Mouse (Mus musculus): ENCODE measurements around the gene Fbln2.

The Fbln2 gene

DNA sequence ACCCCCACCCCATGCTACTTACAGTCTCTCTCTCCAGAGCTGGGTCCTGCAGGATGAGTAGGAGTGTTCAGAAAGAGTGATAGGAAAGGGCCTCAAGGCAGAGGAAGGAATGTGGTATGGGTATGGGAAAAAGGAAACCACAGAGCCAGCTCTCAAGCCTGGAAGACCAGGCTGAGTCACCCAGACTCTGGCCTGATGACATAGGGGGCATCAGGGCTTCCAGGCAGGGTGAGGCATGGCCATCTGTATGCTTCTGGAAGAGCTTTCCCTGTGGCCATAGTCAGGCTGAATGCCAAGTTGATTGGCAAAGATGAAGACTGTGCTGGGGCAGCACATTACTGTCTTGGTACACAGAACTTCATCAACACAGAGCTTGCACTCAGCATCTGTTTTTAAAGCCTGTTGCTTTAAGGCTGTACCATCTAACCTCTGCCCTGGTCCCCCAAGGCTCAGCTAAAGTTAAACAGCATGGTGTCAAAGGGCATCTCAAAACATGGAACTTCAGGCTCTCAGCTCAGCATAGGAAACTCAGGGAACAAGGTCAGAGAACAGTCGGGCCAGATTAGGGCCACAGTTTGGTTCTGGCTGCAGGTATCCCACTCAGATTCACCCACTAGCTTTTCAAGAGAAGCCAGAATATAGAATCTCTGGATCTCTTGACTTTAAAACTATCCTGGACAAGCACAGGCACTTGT is 19.3 kb upstream of the Fbln2 start:
- no peak for DNase-seq (ENCODE audit: low spot score)

DNA sequence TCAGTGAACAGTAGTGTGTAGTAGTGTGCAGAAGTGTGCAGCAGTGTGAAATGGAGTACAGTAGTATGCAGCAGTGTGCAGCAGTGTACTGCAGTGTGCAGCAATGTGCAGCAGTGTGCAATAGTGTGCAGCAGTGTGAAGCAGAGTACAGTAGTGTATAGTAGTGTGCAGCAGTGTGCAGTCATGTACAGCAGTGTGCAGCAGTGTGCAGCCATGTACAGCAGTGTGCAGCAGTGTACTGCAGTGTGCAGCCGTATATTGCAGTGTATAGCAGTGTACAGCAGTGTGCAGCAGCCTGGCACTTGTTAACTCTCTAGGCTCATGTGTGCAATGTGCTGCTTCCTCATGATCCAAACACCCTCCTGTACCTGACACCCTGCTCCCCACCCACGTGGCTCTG is 13.8 kb upstream of the Fbln2 start:
- DNase-seq (ENCODE audit: low spot score): no peak

DNA sequence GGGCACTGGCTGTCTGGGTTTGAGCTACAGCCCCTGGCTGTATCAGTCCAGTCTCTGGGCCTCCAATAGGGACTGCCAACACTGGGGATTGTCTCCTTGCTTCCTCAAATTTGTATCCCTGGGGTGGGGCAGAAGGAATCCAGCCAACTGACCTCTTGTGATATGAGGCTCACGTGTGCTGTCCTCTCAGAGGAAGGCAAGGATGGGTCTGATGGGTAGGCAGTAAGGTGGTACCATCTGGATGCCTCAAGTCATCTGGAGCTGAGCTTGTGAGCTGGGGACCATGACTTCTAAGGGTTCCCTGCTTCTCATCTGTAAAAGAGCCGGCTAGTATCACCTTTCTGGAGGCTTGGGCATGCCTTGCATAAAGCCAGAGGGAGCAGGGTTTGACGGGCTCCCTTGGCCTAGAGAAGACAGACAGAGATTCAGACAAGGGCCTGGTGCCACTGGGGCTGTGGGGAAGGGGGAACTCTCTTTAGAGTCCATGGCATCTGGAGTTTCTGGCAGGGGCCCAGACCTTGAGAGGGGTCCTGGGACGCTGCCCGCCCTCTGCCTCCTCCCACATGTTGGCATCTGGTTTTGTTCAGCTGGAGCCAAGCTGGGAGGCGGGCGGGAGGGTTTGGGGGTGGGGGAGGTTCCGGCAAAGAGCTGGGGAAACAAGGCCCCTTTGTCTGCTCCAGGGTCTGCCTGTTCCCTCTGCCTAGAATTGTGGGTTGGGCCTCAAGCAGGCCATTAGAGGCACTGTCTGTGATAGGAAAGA is 11.6 kb upstream of the Fbln2 start:
- peak; percentile 87 for DNase-seq (ENCODE audit: low spot score)

DNA sequence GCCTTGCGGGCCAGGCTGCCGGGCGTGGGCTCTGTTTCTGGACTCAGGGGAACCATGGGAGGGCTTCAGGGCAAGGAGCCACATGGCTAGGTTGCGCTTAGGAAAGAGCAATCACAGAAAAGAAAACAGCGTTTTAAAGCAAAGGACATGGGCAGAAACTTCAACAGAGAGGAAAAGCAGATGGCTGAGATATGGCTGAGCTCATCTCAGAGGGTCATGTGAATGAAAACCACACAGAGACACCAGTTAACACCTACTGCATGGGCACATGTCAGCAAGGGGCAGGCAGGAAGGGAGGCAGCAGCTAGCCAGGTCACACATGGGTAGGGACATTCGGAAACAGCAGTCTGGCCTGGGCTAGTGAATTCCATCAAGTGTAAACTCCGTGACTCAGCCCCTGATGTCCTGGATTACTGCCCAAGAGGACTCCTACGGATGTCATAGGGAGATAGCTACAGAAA is 10.3 kb upstream of the Fbln2 start:
- no peak for DNase-seq (ENCODE audit: low spot score)

DNA sequence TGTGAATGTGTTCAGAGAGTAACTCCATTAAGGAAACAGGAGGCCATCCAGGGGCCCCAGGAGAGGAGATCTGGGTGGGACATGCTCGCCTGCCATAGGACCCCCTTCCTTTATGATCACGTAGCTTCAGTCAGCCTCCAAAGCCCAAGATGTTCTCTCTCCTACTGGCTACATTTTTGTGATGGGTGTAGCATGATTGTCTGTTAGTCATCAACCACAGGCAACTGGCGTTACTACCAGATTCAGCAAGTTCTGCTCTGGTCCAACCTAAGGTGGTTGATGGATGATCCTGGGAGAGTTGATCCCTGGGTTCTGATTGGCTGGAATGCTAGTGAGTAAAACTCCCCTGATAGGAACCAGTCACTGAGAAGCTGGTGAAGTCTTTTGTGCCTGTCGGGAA is 9.7 kb upstream of the Fbln2 start:
- DNase-seq (ENCODE audit: low spot score): no peak

DNA sequence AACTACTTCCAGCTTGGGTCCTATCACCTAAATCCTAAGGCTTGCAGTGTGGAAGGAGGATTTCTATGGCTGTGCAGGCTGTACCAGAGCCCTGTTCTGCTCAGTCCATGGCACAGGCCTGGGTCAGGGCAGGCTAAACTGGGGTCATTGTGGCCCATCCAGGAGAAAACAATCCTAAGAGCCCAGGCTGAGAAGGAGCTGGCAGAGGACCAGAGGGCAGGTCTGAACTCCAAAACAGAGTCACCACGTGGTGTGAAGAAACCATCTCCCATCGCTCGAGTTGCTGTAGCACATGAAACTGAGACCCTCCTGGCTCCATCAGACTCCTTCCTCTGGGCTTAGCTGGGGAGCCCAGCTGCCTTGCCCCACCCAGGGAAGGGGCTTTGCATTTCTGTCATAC is 6.9 kb upstream of the Fbln2 start:
- DNase-seq (ENCODE audit: low spot score): no peak

DNA sequence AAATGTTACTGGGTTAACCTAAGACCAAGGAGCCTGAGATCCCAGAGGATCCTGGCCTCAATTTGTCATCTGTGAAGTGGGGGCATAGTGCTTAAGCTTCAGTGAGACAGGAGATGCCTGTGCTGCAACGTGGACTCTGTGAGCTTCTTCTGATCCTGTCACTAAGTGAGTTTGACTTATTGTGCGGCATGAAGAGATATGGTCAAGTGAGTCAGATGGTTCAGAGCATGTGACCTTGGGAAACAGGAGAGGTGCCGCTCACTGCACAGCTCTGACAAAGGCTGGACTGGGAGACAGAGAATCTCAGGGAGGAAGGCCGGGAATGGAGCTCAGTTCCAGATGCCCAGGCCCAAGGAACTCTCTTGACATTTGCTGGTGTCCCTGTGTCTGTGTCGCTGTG is 6.5 kb upstream of the Fbln2 start:
- DNase-seq (ENCODE audit: low spot score): no peak

DNA sequence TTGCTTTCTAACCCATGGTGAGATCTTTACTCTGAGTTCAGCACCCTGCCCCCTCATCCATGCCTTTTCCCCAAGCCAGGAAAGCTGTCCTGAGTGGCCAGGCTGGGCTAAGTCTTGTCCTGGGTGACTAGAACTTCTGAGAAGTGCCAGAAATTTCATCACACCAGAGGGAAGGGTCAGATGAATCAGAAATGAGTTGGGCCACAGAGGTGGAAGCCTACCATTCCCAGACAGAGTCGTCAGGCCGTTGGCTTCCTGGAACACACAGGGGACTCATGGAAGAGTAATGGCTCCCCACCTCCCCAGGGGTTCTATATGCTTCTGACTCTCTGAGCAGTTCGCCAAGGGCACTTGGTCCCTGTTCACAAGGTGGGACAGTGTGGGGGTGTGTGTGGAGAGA is 4.8 kb upstream of the Fbln2 start:
- DNase-seq (ENCODE audit: low spot score): no peak

DNA sequence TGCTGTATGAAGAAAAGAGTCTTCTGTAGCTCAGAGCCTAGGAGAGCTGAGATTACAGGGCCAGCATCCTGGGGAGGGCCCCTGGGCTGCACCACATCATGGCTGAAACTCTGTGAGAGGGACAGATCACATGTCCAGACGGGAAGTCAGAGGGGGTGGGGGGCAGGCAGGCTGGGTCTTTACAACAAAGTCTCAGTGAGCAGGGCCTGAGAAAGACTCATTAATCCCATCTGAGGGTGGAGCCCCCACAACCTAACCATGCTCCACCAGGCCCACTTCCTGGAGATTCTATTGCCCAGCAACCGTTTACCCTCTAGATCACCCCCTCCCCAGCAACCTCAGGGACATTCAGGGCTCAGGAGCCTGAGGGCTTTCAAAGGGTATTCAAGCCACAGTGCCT is 2.5 kb upstream of the Fbln2 start:
- DNase-seq (ENCODE audit: low spot score): no peak

DNA sequence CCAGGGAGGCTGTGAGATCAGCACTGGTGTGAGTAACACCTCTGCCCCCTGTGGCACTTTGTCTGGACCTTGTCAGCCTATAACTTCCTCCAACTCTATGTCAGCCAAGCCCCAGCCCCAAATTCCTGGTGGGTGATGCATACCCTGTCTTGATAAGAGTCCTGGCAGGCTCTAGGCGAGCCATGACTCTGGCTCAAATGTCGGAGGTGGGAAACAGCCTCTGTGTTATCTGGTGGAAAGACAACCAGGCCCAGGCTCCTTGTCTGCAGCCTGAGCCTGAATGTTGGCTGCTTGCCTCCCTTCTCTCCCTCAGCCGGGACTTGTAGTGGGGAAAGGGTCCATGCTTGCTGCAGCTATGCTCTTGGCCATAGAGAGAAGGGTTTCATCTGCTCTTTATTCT is 1.4 kb upstream of the Fbln2 start:
- no peak for DNase-seq (ENCODE audit: low spot score)

DNA sequence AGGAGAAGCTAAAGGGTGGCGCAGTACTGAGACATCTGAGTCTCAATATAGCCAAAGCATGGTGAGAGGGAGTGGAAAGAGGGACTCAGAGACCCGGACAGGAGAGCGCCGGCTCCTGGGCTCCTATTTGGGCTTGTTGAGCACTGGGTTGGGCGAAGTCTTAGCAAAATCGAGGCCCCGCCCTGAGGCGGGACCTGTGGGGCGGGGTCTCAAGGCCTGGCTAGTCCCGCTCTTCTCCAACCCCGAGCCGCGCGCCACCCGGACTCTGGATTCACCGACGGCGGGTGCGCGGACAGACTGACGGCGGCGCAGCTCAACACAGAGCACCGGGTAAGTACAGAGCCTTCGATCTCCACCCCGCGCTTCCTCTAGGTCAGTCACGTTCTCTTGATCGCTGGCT is 316 bp downstream of the Fbln2 start:
- peak; percentile 84 for DNase-seq (ENCODE audit: low spot score)

DNA sequence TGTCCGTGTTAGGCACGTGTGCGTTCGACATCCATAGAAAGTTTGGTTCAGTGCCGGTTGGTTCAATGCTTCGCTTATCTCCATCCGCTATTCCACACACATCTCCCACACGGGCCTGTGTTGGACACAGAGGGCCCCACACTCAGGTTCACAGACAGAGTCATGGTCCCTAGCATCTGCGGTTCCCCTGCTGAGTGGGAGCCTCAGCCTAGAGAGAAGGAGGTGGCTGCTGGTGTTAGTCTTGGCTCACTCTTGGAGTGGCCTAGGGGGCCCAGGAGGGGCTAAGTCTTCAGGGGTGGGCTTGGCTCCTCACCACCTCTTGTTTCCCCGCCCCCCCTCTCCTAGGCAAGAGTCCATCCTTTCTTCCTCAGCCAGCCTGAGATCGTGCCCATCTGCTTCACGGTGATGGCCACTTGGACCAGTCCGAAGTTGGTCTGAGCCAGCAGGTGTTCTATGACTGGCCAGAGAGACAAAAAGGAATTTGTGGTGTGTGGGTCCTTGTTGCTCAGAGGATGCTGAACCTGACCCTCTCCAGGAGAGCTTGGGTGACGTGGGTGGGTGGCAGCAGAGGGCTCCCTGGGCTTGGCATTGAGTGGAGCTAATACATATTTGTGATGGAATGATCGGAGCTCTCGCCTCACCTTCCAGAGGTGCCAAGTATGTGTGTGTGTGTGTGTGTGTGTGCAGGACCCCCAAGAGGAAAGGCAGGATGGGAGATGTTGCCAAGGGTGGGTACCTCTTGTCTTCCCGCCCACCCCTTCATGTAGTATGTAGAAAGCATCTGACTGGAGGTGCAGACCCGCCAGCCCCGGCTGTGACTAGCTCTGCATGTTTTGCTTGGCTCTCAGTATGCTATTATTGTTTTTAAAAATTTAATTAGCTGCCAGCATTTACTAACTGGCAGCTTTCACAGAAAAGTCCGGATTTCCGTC is 1.3 kb downstream of the Fbln2 start:
- no peak for DNase-seq (ENCODE audit: low spot score)

DNA sequence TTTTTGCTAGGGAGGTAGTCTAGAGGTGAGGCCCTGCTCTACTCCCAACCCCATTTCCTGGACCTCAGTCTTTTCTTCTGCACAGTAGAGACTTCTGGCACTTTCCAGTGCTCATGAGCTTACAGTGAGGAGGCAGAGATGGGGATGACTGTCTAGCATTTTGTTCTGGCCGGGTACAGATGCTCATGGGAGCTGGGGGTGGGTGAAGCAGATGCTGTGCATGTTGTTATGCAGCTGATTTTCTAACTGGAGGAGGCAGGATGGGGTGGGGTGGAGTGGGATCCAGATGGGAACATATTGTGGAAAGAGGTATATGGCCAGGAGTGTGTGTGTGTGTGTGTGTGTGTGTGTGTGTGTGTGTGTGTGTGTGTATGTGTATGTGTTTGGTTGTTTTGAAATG is 3.2 kb downstream of the Fbln2 start:
- no peak for DNase-seq (ENCODE audit: low spot score)

DNA sequence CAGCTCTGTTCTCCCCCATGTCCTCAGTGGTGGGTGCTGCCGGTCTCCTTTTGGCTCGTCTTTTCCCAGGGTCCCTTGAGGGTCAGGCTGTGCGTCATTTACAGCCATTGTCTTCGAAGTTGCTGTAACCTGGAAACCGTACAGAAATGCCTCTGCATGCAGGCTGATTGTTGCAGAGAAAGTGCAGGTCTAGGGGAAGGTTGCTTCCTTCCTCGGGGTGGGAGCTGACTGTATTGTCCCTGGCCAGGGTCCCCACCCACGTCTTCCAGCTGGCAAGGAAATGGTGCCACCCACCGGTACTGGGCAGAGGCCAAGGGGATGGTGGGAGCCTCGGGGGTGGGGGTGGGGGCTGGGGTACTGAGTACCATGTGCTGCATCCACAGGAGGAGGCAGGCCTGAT is 6.2 kb downstream of the Fbln2 start:
- DNase-seq (ENCODE audit: low spot score): no peak

DNA sequence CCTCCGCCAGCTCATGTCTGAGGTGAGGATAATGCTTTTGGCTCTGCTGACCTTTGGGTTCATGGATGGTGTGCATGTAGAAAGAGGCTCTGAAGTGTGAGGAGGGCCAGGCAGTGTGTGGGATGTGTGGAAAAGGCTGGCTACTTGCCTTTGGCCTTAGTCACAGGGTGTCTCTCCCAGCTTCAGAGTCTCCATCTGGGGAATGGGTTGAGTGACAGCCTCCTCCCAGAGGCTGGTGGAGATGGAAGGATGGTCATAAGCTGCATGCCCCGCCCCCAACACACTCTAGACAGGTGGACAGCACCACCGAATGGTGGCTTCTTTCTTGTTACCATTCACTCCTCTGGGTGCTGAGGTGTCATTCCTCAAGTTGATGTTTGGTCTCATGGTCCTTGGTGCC is 6.6 kb downstream of the Fbln2 start:
- DNase-seq (ENCODE audit: low spot score): no peak

DNA sequence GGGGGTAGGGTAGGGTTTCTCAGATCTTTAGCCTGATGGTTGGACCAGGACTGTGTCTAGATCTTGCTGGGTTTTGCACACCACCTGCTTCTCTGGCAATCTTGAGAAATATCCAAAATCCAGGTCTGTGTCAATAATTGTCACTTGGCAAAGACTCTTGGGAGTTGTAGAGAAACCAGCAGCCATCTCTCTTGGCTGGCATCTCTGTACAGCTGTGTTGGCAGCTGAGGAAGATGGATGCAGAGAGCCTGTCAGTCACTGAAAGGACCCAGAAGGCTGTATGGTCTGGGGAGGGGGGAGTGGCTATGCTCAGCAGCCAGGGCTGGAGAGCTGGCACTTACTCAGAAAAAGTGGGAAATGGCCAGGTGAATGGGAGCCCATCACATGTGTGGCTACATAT is 7.8 kb downstream of the Fbln2 start:
- no peak for DNase-seq (ENCODE audit: low spot score)

DNA sequence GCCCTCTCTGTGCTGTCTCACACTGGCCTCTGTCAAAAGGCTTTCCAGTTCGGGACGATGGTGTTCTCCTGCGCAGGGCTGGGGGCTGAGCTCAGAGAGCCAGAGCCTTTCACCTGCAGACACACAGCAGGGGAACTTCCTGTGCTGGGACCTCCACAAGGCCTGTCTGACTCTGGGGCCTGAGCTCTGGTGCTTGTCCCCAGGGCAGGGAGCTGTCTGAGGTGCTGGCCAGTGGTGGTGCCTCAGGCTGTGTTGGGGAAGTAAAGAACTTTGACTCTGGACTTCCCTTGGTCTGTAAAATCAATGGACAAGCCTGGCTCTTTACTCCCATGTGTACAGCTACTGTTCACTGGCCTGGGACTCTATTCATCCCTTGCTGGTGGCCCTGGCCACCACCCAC is 8.8 kb downstream of the Fbln2 start:
- DNase-seq (ENCODE audit: low spot score): peak; percentile 75

DNA sequence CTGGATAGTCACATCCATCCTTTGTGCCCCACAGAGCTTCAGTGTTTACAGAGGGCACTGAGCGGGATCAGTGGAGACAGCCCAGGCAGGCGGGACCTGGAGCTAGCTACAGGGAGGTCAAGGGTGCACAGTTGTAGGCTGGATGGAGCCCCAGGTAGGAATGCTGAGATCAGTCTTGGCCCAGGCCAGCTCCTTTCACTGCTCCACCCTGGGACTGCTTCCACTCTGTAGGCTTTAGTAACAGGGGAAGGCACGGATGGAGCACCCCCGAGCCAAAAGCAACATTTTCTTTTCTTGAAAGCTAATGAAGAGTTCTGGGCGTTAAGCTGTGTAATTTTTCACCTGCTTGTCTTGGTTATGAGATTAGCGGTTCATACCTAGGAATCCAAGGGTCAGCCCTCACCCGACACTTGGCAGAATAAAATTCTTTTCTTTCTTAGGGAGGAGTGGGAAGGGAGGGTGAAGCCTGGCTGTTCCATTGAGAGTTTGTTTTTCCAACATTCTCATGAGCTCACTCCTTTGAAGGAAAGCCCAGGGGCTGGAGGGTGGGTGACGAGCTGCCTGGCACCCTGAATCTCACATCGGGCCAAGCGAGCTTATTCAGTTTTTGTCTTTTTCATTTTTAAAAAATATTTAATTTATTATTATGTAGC is 10.6 kb downstream of the Fbln2 start:
- DNase-seq (ENCODE audit: low spot score): no peak

DNA sequence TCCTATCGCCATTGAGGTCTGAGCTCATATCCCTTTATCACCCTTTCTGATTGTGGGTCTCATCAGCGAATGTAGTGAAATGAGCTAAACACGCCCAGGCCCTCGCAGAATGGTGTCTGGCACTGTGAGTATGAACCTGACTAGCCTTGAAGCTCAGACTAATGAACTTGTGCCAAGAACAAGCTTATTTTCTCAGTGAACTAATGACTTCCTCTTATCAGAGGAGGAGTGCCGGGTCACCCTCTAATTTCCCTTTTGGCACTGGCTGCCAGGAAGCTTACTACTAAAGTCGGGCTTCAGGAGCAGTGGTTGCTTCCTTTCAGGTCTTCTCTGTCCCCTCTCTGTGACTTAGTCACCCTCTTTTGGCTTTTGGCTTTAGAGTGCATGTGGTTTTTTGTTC is 12.7 kb downstream of the Fbln2 start:
- no peak for DNase-seq (ENCODE audit: low spot score)

DNA sequence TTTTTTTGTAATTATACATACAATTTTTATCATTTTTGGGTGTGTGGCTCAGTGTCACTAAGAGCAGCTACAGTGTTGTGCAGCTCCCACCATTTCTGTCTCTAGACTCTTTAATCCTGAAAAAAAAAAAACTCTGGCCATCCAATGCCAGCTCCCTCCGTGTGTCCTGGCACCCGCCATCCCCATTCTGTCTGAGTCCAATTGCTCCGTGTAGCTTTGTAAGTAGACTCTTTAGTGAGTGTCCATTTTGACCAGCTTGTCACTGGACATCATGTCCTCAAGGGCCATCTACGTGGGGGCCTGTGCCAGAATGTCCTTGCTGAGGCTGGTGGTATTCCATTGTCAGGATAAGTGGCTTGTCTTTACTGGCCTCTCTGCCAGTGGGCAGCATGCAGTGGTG is 13.1 kb downstream of the Fbln2 start:
- DNase-seq (ENCODE audit: low spot score): no peak

DNA sequence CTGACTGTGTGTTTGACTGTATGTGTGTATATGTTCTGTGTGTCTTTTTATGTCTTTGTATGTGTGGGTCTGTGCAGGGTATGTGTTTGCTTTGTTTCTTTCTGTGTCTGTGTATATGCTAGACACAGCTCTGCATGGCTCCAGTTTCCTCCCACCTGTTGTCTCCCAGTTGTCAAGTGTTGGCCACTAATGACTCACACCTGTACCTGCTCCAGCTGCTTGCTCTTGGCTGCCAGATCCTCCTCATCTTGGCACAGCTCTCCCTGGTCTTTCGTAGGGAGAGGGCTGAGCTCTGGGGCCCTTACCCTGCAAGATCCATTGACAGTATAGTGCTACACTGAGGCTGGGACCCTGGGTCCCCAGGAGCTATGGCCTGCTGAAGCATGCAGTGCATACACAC is 13.8 kb downstream of the Fbln2 start:
- DNase-seq (ENCODE audit: low spot score): no peak

DNA sequence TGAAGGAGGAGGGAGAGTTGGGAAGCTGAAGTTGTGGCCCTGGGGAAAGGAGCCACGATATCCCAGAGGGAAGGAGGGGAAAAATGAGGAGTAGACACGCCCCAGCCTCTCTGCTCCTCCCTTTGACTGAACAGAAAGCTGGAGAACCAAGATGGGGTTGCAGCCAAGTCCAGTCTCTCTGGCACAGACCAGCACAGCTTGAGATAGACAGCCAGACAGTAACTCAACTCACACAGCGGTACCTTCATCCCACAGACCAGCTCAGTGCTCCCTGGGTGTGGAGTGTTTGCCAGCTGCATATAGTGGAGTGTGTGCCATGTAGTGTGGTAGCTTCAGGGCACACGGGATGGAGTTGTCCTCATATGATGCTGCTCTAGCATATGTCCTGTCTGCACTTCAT is 16.7 kb downstream of the Fbln2 start:
- DNase-seq (ENCODE audit: low spot score): no peak

Measured in testis, postnatal 10 days (tissue).